Mouse (Mus musculus) layer of hippocampus, postnatal 25 days (tissue): ENCODE measurements around the gene Hipk4. TPM values are rescaled to one million over a fixed set of nuclear protein-coding genes. Genes with fewer than 3 reads are reported as not detected.
A peak's percentile ranks its signal among the peaks of the same experiment; 100 is the strongest.

Experiments used
- DNase-seq, 2 experiments: peaks; one replicate each; pipeline ENCODE4 v3.0.0; 2022; ENCODE audit warnings: mixed read lengths in 2 of 2, low spot score in 1 of 2; ENCODE audit errors: extremely low spot score in 1 of 2
- total RNA-seq, 2 experiments: library from RNA; stranded (reverse); gene quantifications; 2 replicates each; pipeline ENCODE4 v1.2.3; 2021

Hipk4 gene
- total RNA-seq, result under 1 TPM; 0.12 to 0.17 TPM

DNA sequence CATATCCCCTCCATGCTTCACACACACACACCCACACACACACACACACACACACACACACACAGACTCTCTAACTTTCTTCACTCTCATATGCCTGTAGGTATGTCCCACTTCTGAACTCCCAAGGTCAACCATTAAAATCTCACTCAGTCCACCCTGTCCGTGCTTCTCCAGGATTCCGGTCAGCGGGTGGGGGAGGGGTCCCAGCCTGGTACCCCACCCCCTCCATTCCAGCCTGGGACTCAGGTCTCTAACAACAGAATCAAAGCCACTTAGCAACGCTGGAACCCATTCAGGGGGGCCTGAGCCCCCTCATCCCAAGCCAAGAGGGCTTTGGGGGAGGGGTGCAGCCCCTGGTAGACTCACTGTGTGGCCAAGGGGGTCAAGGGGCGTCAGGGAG, at the start of gene Hipk4:
TSS of gene Hipk4 (plus strand) at position 301 of the 400 bp plus-strand sequence.
- no peak for DNase-seq

- DNase-seq, result no peak
Measured at GRCm38 (mm10) chr7:27473835-27474489, 49.1 kb upstream of the Hipk4 start.

DNA sequence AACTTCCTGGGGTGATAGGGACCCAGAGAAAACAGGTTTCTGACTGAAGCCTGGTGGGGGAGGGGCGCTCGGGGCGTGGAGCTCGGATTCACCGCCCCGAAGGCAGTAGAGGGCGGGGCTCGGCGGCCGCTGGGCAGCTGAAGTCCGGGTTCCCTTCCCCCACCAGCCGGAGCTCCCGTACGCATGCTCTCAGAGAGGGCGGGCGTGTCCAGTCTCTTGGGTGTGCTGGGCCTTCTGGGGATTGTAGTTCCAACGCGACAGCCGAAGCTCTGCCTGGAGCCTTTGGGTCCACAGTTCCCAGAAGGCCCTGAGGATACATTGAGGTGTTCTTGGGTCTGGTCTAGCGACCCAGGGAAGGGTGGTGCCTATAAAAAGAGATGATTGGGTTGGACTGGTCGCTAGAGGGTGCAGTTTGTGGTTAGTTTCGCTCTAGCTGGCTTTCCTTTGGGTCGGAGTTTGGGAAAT, 48.5 kb upstream of the Hipk4 start:
- DNase-seq, result peak; percentile 80 to 92

DNA sequence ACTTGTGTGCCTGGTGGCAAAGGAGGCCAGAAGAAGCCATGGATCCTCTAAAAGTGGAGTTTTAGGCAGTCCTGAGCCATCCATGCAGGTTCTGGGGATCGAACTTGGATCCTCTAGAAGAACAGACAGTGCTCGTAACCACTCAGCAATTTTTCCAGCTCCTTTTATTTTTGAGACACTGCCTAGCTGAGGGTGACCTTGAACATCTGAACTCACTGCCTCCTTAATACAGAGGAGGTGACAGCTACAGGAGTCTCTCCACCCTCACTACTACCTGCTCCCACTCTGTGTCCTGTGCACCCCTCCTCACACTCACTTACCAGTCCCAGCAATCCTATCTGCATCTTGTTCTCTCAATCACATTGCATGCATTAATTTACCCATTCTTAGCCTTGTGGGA, 47.5 kb upstream of the Hipk4 start:
- no peak for DNase-seq

DNA sequence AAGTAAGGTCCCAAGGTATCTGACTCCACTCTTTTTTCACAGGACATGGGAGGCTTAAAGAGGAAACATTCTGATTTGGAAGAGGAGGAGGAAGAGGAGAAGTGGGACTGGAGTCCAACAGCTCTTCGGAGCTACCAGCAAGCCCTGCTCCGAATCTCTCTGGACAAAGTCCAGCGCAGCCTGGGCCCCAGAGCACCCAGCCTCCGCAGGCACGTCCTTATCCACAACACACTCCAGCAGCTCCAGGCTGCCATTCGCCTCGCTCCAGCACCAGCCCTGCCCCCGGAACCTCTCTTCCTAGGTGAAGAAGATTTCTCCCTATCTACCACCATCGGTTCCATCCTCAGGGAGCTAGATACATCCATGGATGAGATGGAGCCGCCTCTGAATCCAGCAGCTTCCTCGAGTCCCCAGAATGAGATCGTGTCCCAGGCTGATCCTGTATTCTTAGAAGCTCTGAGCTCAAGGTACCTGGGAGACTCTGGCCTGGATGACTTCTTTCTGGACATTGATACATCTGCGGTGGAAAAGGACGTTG, 46.9 kb upstream of the Hipk4 start:
- no peak for DNase-seq

DNA sequence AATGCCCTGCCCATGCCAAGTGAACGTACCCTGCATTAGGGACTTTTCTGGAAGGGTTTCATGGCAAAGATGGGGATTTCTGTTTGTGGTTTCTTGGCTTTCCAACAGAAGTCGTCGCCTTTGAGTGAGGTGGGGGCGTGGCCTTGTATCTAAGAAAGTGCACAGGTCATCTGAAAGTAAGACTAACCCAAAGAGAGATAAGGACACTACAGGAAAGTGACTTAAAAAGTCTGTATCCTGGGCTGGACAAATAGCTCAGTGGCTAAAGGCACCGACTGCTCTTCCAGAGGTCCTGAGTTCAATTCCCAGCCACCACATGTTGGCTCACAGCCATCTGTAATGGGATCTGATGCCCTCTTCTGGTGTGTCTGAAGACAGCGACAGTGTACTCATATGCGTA, 44.5 kb upstream of the Hipk4 start:
- DNase-seq, result no peak

- no peak for DNase-seq
Measured at GRCm38 (mm10) chr7:27479750-27480149, 43.3 kb upstream of the Hipk4 start.

GRCm38 (mm10) chr7:27480506-27480905, 42.6 kb upstream of the Hipk4 start:
- no peak for DNase-seq

DNA sequence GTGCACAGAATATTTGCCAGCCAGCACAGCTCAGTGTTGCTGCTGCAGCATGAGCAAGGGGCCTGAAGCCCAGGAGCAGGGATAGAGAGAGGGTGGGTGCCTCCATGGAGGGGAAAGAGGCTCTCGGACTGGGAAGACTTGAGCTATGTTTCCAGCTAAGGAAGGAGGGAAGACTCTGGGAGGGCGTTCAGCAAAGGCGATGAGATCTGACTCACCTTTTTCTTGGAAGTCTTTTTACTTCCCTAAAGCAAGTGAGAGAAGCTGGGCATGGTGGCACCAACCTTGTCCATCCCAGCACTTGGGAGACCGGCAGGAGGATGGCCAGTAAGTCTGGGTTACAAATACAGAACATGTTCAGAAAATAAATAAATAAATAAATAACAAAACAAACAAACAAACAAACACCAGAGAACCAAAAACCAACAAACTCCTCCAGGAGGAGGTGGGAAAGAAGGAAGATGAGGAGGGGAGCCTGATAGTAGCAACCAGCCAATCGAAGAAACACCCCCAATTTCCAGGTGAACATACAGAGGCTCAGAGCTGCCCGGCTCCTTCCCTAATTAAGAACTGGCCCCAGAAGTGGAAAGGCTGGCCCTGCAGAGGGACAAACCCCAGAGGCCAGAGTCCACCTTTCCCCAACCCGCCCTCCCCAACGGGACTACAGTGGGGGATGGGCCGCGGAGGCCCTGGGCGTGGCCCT, 42.0 kb upstream of the Hipk4 start:
- DNase-seq, result no peak

- DNase-seq, result peak; percentile 38 to 40
Measured at GRCm38 (mm10) chr7:27481627-27481969, 41.5 kb upstream of the Hipk4 start.

DNA sequence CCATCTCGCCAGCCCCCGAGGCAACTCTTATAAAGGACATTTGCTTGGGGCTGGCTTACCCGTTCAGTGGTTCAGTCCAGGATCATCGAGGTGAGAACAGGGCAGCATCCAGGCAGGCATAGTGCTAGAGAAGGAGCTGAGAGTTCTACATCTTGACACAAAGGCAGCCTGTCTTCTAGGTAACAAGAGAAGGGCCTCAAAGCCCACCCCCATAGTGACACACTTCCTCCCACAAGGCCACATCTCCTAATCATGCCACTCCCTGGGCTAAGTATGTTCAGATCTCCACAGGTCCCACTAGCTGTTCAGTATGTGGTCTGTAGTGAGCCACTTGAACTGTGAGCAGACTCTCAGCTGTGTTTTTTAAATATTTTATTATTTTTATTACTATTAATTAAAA, 39.2 kb upstream of the Hipk4 start:
- DNase-seq, result no peak

DNA sequence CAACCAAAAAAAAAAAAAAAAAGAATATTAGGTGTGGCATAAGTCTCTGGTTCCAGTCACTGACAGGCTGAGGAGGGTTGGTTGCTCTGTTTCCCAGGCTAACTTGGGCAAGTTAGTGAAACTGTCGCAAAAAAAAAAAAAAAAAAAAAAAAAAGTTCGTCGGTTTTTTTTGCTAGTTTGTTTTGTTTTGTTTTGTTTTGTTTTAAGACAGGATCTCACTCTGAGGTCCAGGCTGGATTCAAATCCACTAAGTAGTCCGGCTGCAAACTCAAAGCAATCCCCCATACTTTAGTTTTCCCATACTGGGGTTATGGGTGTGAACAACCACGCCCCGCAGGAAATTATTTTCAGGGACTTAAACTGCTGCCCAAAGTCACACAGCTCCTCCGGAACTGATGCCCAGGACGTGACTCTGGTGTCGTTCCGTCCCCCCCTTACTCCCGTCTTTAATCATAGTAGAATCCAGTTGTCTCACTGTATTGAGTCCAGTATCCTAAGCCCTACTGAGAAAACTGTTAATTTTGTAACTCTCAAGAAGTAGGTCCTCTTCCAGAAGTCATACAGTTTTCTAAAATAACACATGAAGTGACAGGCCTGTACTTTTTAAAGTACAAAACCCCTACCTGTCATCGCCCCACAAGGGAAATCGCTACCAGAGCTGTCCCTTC, 36.8 kb upstream of the Hipk4 start:
- no peak for DNase-seq

GRCm38 (mm10) chr7:27486770-27487697, 36.0 kb upstream of the Hipk4 start, which contains the start of gene Sertad1:
TSS of gene Sertad1 (plus strand) at chr7:27486910.
- DNase-seq, result peak; percentile 94

- peak in 1 of 2 experiments; percentile 54 for DNase-seq
Measured at GRCm38 (mm10) chr7:27487740-27488268, 35.3 kb upstream of the Hipk4 start.

- DNase-seq, result no peak
Measured at GRCm38 (mm10) chr7:27489270-27489869, 33.7 kb upstream of the Hipk4 start.

- no peak for DNase-seq
Measured at GRCm38 (mm10) chr7:27490227-27490542, 32.9 kb upstream of the Hipk4 start.

DNA sequence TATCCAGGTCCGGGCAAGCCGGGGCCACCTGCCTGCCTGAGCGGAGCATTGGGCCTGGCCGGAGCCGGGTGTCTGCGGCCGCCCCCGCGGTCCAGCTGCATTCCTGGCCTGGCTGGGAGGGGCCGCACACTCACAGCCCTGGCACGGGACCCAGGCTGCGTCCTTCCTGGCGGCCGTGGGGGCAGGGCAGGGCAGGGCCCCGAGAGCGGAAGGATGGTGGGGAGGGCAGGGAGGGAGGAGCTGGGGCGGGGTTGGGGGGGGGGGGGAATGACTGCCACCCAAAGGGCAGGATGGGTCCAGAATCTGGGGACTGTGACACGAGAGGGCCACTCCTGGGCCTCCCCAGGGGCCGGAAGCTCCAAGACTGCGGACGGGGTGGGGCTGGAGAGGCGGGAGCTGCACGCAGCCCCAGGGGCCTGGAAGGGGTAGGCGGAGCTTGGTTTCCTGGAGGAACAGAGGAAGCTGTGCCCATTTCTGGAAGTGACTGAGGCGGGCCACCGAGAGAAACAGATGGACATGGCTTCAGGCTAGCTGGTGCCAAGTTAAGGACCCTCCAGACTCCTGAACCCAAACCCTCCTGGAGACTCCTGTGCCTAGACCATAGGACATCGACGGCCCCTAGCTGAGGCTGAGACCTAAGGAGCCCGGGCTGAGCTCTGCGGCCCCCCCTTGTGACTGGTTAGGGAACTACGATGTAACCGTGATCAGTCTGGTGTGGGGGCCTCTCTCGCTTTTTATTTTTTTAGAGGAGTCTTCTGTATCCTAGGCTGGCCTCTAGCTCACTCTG, 32.3 kb upstream of the Hipk4 start:
- DNase-seq, result peak; percentile 86

DNA sequence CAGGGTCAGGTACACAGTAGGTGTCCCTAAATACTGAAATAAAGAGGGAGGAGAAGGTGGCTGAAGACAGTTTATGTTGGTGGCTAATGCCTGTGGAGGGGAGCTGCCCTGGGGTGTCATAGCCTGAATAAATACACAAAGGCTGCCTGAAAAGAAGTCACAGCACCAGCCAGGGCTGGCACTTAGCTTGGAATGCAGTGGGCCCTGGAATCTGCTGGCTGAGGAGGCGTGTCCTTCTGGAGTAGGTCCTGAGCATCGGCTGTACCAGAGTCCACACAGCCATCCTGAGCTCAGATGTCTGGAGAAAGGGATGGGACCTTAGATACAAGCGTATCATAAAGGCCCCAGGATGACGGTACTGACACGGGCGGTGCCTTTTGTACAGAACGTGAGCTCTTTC, 31.2 kb upstream of the Hipk4 start:
- no peak for DNase-seq

GRCm38 (mm10) chr7:27493022-27493421, 30.0 kb upstream of the Hipk4 start:
- no peak for DNase-seq
